Mouse (Mus musculus): ENCODE data around the gene Serpinf2.

GRCm38 (mm10) chr11:75463624-75464023, 24.2 kb upstream of the Serpinf2 start:
- TF ChIP-seq GATA1 (IDR thresholded peaks at IDR 0.05; ENCODE audit: low read length) = no peak
- no peak for TF ChIP-seq TAL1 (IDR thresholded peaks at IDR 0.05; ENCODE audit: low read length)

Data from erythroblast, embryonic 14.5 days (primary cell).